Mouse (Mus musculus) embryonic facial prominence, embryonic 15.5 days (tissue): ENCODE results near the gene Tmem110. TPM values are rescaled to one million over a fixed set of nuclear protein-coding genes. Genes with fewer than 3 reads are reported as not detected.

Experiments
- ATAC-seq: fragments of 200-750 bp; cut with Nextera tagmentation; 2 replicates; pipeline ENCODE4 v1.8.0; 2017; ENCODE audit warnings: low read depth, moderate TSS enrichment; ENCODE audit not compliant: insufficient number of reproducible peaks, low FRiP score, low TSS enrichment
- H3K27ac ChIP-seq: fragments of 300-500 bp; sonication (generic); replicated peaks from 2 replicates; pipeline ENCODE4 v1.5.1; 2015; ENCODE audit warnings: mild to moderate bottlenecking, inconsistent platforms
- H3K27me3 ChIP-seq: fragments of 300-500 bp; sonication (generic); 2 replicates; pipeline ENCODE4 v1.6.1; 2015; ENCODE audit warnings: inconsistent platforms
- H3K36me3 ChIP-seq: fragments of 300-500 bp; sonication (generic); 2 replicates; pipeline ENCODE4 v1.6.1; 2015; ENCODE audit warnings: mild to moderate bottlenecking, inconsistent platforms
- H3K4me1 ChIP-seq: fragments of 300-500 bp; sonication (generic); 2 replicates; pipeline ENCODE4 v1.6.1; 2015; ENCODE audit warnings: inconsistent platforms
- H3K4me2 ChIP-seq: fragments of 300-500 bp; sonication (generic); replicated peaks from 2 replicates; pipeline ENCODE4 v1.6.1; 2015; ENCODE audit warnings: mild to moderate bottlenecking, inconsistent platforms
- H3K4me3 ChIP-seq: fragments of 300-500 bp; sonication (generic); replicated peaks from 2 replicates; pipeline ENCODE4 v1.5.1; 2015; ENCODE audit warnings: mild to moderate bottlenecking, inconsistent platforms
- H3K9ac ChIP-seq: fragments of 300-500 bp; sonication (generic); 2 replicates; pipeline ENCODE4 v1.6.1; 2015; ENCODE audit warnings: inconsistent platforms
- H3K9me3 ChIP-seq: fragments of 300-500 bp; sonication (generic); replicated peaks from 2 replicates; pipeline ENCODE4 v1.6.1; 2016; ENCODE audit warnings: inconsistent platforms
- WGBS: fragments of 180-500 bp; shearing (Covaris S2); methylation state at CpG from one replicate; pipeline ENCODE4 v1.1.7; 2015; 5-methylcytosine and 5-hydroxymethylcytosine counted together
- polyA plus RNA-seq: library from polyadenylated mRNA; unstranded; fragments of >200 nt; fragmentation: Nextera tagmentation; extraction: Ambion mirVana; gene quantifications from 2 replicates; pipeline ENCODE4 v1.2.1, GENCODE M21; 2015

Gene Tmem110
- polyA plus RNA-seq, 1 experiment from 2014 or later = 29.1 TPM

DNA sequence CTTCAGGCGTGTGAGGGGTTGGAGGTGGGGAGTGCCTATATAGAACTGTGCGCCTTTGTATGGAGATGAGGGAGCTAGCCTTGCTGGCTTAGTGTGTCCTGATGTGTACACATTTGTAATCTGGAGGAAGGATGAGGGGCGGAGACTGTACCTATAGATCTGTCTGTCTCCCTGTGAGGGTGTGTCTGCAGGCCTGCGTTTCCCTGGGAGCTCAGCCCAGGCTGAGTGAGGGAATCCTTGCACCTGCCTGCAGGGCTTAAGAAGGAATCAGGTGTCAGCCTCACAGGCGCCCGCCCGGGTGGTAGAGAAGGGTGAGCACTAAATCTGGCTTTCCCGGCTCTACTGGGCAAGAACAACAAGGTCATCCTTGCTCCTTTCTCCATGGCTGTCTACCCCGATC, 54.4 kb downstream of the Tmem110 start:
- Histone ChIP-seq H3K4me3 (no peak overlapping the region), H3K4me2 (no peak overlapping the region), H3K9me3 (no peaks in the 10 kb centered on the region), H3K27ac (peak overlapping the region; percentile 63), H3K9ac (no peak overlapping the region), H3K4me1 (peaks cover 19% of the 10 kb centered on the region), H3K27me3 (no peaks in the 10 kb centered on the region), H3K36me3 (0 out of 2 replicates have a peak, but pooled peaks cover 8% of the 10 kb centered on the region)
- WGBS = 43% methylated on average over 9 of the region's 9 CpGs
- peak; percentile 43 for ATAC-seq

DNA sequence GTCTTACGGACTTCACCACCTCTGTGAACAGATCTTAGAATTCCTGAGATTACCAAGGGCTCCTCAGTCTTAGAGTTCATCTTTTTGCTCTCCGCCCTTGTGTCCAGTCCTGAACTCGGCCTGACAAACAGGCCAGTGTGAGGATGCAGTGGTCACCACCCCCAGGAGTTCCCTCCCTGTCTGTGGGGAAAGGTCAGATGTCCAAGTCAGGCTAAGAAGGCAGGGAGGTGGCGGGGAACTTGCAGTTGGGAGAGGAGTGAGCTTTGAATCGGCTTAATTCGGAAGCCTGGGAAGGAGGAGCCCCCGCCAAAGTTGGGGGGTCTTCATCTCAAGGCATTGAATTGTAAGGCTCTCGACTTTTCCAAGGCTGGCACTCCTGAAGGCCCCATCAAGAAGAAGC, 54.9 kb downstream of the Tmem110 start:
- H3K9ac ChIP-seq = no peak overlapping the region
- no peaks in the 10 kb centered on the region for H3K9me3 ChIP-seq
- no peak overlapping the region for H3K4me3 ChIP-seq
- ATAC-seq = no peak
- H3K4me1 ChIP-seq = peaks cover 19% of the 10 kb centered on the region
- no peaks in the 10 kb centered on the region for H3K27me3 ChIP-seq
- WGBS = 60% methylated on average over 8 of the region's 8 CpGs
- H3K27ac ChIP-seq = no peak overlapping the region
- no peak overlapping the region for H3K4me2 ChIP-seq
- 0 out of 2 replicates have a peak, but pooled peaks cover 5% of the 10 kb centered on the region for H3K36me3 ChIP-seq

DNA sequence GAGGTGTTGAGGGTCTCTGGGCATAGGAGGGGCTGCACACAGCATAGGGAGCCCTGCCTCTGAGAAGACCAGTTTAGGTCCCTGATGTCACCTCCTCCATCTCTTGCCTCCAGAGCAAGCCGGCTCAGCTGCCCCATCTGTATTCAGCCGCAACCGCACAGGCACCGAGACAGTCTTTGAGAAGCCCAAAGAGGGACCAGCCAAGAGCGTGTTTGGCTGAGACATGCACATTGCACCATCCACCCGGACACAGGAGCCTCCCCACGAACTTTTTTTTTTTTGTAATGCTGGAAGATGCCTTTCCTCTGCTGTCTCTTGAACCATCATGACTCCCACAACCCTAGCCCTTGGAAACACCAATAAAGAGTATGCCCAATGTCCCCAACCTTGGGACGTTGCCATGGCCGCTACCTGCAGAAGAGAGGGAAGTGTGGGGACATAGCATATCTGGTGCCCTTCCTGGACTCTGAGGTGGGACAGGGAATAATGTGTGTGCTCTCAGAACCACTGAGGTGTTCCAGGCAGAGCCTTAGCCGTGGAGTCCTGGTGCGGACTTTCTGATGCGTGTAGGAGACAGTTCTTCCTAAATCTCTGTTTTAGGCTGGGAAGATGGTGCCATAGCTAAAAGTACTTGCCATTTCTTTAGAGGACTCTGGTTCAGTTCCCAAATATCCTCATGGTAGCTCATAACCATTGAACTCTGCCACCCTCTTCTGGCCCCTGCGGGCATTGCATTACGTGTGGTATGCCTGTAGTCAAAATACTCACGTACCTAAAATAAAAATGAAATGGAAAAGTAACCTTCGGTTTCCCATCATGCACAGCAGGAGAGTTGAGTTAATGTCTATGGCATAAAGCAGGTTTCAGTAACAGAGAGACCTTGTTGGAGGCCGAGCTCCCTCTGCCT, 55.7 kb downstream of the Tmem110 start:
- no peak overlapping the region for H3K4me2 ChIP-seq
- H3K36me3 ChIP-seq = no peaks in the 10 kb centered on the region
- no peaks in the 10 kb centered on the region for H3K27me3 ChIP-seq
- H3K9ac ChIP-seq = no peak overlapping the region
- ATAC-seq = no peak
- no peak overlapping the region for H3K27ac ChIP-seq
- H3K4me3 ChIP-seq = no peak overlapping the region
- 80% methylated on average over 17 of the region's 17 CpGs for WGBS
- no peaks in the 10 kb centered on the region for H3K9me3 ChIP-seq
- peaks cover 19% of the 10 kb centered on the region for H3K4me1 ChIP-seq

DNA sequence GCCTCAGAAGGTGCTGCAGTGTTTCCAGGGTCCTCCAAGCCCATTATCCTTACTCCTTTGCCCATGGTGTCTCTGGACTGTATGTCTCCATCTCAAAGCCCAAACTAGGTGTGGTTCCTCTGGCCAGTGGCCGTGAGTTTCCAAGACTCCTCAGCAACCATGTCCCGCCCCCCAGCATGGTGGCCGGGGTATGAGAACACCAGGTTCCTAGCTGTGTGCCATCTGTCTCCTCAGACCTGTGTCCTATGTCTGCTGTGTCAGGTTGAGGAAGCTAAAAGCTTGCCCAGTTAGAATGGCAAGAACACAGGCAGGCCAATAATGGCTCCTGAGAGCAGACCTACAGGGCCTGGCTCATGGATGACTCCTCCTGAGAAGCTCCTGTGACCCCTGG, 56.3 kb downstream of the Tmem110 start:
- 92% methylated on average over 3 of the region's 3 CpGs for WGBS
- Histone ChIP-seq H3K4me2 (no peak overlapping the region), H3K4me3 (no peak overlapping the region), H3K36me3 (no peaks in the 10 kb centered on the region), H3K27me3 (no peaks in the 10 kb centered on the region), H3K9ac (no peak overlapping the region), H3K27ac (no peak overlapping the region), H3K4me1 (peaks cover 19% of the 10 kb centered on the region), H3K9me3 (no peaks in the 10 kb centered on the region)
- no peak for ATAC-seq

DNA sequence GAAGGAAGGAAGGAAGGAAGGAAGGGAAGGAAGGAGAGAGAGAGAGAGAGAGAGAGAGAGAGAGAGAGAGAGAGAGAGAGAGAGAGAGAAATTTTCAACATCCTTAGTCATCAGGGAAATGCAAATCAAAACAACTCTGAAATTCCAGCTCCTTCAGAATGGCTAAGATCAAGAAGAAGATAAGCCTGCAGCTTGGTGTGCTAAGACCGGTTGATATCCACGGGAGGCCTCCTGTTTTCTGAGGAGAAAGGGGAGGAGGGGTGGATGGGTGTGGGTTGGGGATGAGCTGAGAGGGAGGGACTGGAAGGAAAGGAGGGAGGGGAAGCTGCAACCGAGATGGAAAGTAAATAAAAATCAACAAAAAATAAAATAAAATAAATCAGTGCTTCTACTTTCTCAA, 59.9 kb downstream of the Tmem110 start:
- peaks cover 6% of the 10 kb centered on the region; the same call in 1 of the 2 replicates for H3K4me1 ChIP-seq
- no peaks in the 10 kb centered on the region for H3K9me3 ChIP-seq
- 5% methylated on average over 3 of the region's 3 CpGs for WGBS
- no peak overlapping the region for H3K4me3 ChIP-seq
- no peak overlapping the region for H3K9ac ChIP-seq
- H3K36me3 ChIP-seq = no peaks in the 10 kb centered on the region
- no peak overlapping the region for H3K27ac ChIP-seq
- no peak for ATAC-seq
- H3K4me2 ChIP-seq = no peak overlapping the region
- H3K27me3 ChIP-seq = no peaks in the 10 kb centered on the region

DNA sequence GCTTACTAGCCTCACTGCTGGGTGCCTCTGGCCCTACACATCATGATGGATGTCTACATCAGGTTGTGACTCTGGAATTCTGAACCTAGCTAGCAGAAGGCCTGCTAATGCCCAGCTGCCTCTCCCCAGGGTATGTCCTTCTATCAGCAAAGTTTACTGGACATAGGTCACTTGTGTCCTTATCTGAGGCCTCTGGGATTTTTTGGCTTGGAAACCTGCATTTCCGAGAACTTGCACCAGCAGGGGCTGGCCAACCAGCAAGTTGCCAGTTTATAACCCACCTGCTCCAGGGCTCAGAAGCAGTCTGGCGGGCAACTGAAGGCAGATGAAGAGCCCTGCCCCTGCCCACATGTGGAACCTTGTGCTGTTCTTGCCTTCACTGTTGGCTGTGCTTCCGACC, 60.8 kb downstream of the Tmem110 start, which contains the start of gene Itih4:
Itih4 (plus strand) TSS at position 273 of the 400 bp plus-strand sequence.
- ATAC-seq = no peak

DNA sequence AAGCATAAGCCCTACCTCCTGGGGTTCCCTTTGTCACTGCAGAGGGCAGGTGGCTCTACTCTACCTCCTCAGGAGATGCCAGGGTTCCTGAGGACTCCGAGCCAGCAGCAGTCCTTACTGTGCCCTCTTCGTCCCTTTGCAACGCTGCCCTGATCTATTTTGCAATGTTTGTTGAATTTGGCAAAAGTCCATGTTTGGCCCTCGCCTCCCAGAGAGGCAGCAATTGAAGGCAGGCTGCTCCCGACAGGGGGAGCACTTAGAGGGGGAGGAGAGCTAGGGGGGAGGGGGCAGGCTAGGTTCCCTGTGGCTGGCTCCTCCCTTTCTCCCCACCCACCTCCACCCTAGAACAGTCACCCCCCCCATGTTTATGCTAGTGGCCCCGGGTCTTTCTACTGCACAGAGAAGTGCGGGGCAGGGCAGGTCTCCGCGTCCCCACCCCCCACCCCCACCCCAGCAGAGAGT, 62.9 kb downstream of the Tmem110 start:
- peaks cover 6% of the 10 kb centered on the region; the same call in 1 of the 2 replicates for H3K4me1 ChIP-seq
- no peak overlapping the region; the same call in 1 of the 2 replicates for H3K4me3 ChIP-seq
- no peak for ATAC-seq
- no peak overlapping the region for H3K9ac ChIP-seq
- H3K4me2 ChIP-seq = peak overlapping the region; percentile 24; the same call in 1 of the 2 replicates
- H3K36me3 ChIP-seq = no peaks in the 10 kb centered on the region
- WGBS = 11% methylated on average over 9 of the region's 9 CpGs
- no peaks in the 10 kb centered on the region for H3K27me3 ChIP-seq
- H3K9me3 ChIP-seq = no peaks in the 10 kb centered on the region
- H3K27ac ChIP-seq = no peak overlapping the region

More for the DNA sequence above, 60.8 kb downstream of the Tmem110 start, which contains the start of gene Itih4:
- Histone ChIP-seq H3K27me3 (no peaks in the 10 kb centered on the region), H3K4me1 (peaks cover 6% of the 10 kb centered on the region; the same call in 1 of the 2 replicates), H3K9ac (no peak within 1 kb of the TSS), H3K9me3 (no peaks in the 10 kb centered on the region), H3K27ac (no peak within 1 kb of the TSS), H3K4me3 (no peak within 1 kb of the TSS), H3K36me3 (no peaks in the 10 kb centered on the region), H3K4me2 (no peak within 1 kb of the TSS)
- 85% methylated on average over 3 of the region's 3 CpGs for WGBS

DNA sequence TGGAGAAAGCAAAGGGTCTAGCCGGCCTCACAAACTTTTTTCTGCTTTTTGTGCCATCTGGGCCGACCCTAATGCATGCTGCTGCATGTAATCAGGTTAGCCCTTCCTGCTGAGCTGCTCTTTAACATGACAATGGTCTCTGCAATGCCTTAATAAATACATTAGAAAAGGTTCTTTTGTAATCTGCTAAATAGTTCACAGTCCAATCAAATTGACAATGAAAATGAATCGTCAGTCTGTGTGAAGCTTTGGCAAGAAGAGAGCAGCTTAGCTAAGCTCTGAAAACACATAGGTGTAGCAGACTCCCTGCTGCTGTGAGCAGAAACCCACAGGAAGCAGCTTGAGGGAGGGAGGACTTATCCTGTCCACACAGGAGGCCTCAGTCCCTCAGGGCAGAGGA, 74.6 kb downstream of the Tmem110 start:
- Histone ChIP-seq H3K9me3 (no peaks in the 10 kb centered on the region), H3K4me1 (no peaks in the 10 kb centered on the region), H3K36me3 (no peaks in the 10 kb centered on the region), H3K4me3 (no peak overlapping the region), H3K27me3 (no peaks in the 10 kb centered on the region), H3K4me2 (no peak overlapping the region), H3K9ac (no peak overlapping the region), H3K27ac (no peak overlapping the region)
- ATAC-seq = no peak
- 51% methylated on average over 3 of the region's 3 CpGs for WGBS

DNA sequence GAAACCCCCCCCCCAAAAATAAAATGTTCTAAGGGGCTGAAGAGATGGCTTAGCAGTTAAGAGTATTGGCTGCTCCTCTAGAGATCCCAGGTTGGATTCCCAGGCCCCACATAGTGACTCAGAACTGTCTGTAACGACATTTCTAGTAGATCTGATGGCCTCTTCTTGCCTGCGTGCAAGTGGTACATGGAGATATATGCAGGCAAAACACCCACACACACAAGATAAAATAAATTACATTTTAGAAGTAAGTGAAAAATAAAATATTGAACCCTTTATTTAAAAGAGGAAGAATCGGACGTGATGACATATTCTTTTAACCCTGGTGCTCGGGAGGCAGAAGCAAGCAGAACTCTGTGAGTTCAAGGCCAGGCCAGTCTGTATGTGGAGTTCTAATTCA, 77.2 kb downstream of the Tmem110 start:
- WGBS = 89% methylated on average over 5 of the region's 5 CpGs

DNA sequence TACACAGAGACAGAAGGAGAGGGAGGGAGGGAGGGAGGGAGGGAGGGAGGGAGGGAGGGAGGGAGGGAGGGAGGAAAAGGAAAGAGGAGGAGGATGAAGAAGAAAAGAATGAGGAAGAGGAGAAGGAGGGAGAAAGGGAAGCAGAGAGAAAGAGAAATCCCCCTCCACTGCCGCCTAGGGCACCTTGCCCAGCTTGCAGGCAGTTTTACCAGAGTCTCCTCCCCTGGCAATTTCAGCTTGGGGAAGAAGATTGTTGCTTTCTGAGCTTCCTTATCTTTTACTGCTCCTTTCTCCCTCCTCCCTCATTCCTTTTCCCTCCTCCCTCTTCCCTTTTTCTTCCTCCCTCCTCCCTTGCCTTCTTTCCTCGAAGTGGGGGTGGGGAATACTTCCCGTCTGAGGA, 77.6 kb downstream of the Tmem110 start:
- Histone ChIP-seq H3K4me2 (no peak overlapping the region), H3K9me3 (no peaks in the 10 kb centered on the region), H3K9ac (no peak overlapping the region), H3K27me3 (no peaks in the 10 kb centered on the region), H3K27ac (no peak overlapping the region), H3K4me1 (no peaks in the 10 kb centered on the region), H3K4me3 (no peak overlapping the region), H3K36me3 (no peaks in the 10 kb centered on the region)
- ATAC-seq = no peak
- WGBS = 52% methylated on average over 3 of the region's 3 CpGs

More for the DNA sequence above, 77.2 kb downstream of the Tmem110 start:
- no peak for ATAC-seq
- Histone ChIP-seq H3K9ac (no peak overlapping the region), H3K27me3 (no peaks in the 10 kb centered on the region), H3K9me3 (no peaks in the 10 kb centered on the region), H3K4me1 (no peaks in the 10 kb centered on the region), H3K27ac (no peak overlapping the region), H3K4me2 (no peak overlapping the region), H3K36me3 (no peaks in the 10 kb centered on the region), H3K4me3 (no peak overlapping the region)

DNA sequence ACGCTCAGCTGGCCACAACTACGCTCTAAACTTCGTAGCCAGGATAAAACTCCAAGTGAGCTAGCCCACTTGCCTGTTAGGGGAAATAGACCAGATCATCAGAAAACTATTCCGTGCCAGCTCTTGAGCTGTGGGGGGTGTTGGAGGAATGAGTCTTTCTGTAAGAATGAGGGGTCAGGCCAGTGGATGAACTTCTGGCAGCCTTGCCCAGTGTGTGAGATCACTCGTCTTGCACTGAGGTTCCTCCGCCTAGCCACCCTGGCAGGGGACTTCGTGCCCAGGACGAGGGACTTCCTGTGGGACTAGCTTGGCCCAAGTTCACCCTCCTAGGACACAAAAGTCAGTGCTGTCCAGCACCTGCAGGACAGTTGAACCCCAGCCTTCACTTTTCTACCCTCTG, 78.9 kb downstream of the Tmem110 start:
- Histone ChIP-seq H3K27me3 (no peaks in the 10 kb centered on the region), H3K9ac (no peak overlapping the region), H3K4me3 (no peak overlapping the region), H3K4me2 (no peak overlapping the region), H3K36me3 (no peaks in the 10 kb centered on the region), H3K4me1 (no peaks in the 10 kb centered on the region), H3K9me3 (no peaks in the 10 kb centered on the region), H3K27ac (no peak overlapping the region)
- 74% methylated on average over 8 of the region's 8 CpGs for WGBS
- ATAC-seq = no peak
